Mouse (Mus musculus) embryonic facial prominence, embryonic 15.5 days (tissue): ENCODE results near the gene Naa80. TPM values are rescaled to one million over a fixed set of nuclear protein-coding genes. Genes with fewer than 3 reads are reported as not detected.

Experiments used
- ATAC-seq: fragments of 200-750 bp; cut with Nextera tagmentation; 2 replicates; pipeline ENCODE4 v1.8.0; 2017; ENCODE audit warnings: low read depth, moderate TSS enrichment; ENCODE audit not compliant: insufficient number of reproducible peaks, low FRiP score, low TSS enrichment
- H3K27ac ChIP-seq: fragments of 300-500 bp; sonication (generic); replicated peaks from 2 replicates; pipeline ENCODE4 v1.5.1; 2015; ENCODE audit warnings: mild to moderate bottlenecking, inconsistent platforms
- H3K27me3 ChIP-seq: fragments of 300-500 bp; sonication (generic); 2 replicates; pipeline ENCODE4 v1.6.1; 2015; ENCODE audit warnings: inconsistent platforms
- H3K36me3 ChIP-seq: fragments of 300-500 bp; sonication (generic); 2 replicates; pipeline ENCODE4 v1.6.1; 2015; ENCODE audit warnings: mild to moderate bottlenecking, inconsistent platforms
- H3K4me1 ChIP-seq: fragments of 300-500 bp; sonication (generic); 2 replicates; pipeline ENCODE4 v1.6.1; 2015; ENCODE audit warnings: inconsistent platforms
- H3K4me2 ChIP-seq: fragments of 300-500 bp; sonication (generic); replicated peaks from 2 replicates; pipeline ENCODE4 v1.6.1; 2015; ENCODE audit warnings: mild to moderate bottlenecking, inconsistent platforms
- H3K4me3 ChIP-seq: fragments of 300-500 bp; sonication (generic); replicated peaks from 2 replicates; pipeline ENCODE4 v1.5.1; 2015; ENCODE audit warnings: mild to moderate bottlenecking, inconsistent platforms
- H3K9ac ChIP-seq: fragments of 300-500 bp; sonication (generic); 2 replicates; pipeline ENCODE4 v1.6.1; 2015; ENCODE audit warnings: inconsistent platforms
- H3K9me3 ChIP-seq: fragments of 300-500 bp; sonication (generic); replicated peaks from 2 replicates; pipeline ENCODE4 v1.6.1; 2016; ENCODE audit warnings: inconsistent platforms
- WGBS: fragments of 180-500 bp; shearing (Covaris S2); methylation state at CpG from one replicate; pipeline ENCODE4 v1.1.7; 2015; 5-methylcytosine and 5-hydroxymethylcytosine counted together
- polyA plus RNA-seq: library from polyadenylated mRNA; unstranded; fragments of >200 nt; fragmentation: Nextera tagmentation; extraction: Ambion mirVana; gene quantifications from 2 replicates; pipeline ENCODE4 v1.2.1, GENCODE M21; 2015

The Naa80 gene
- polyA plus RNA-seq, 1 experiment from 2014 or later, result 22.8 TPM

DNA sequence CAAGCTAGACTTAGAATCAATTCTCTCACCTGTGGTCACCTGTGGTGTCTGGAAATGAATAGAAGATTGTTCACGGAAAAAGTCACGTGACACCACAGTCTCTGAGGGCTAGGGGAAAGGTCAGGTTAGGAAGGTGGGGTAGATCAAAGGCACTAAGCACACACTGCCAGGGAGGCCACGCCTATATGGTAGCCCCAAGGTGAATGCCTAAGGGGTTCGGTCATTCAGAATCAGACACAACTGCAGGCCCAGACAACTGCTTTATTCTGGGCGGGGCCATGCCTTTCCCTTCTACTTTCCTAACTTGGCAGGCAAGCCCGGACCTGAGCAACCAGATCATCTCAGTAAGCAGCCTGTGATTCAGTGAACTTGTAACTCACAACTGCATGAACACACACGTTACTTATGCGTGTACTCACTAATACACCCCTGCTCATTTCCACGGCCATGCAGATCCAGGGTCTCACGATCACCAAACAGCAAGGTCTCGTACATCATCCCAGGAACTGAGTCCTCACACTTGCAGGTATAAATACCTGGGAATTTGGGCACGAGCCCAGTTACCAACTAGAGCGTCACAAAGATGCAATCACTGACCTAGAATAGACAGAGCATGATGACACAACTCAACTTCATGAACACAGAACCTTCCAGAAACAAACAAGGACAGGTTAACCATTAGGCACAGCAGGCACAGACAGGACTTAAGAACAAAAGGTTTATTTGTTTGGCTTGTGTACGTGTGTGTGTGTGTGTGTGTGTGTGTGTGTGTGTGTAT lies 2.9 kb upstream of the Naa80 start:
- Histone ChIP-seq H3K4me1 (peaks cover 64% of the 10 kb centered on the region), H3K4me2 (0 out of 2 replicates have a peak overlapping the region, but pooled peaks have one; percentile 57), H3K27ac (peak overlapping the region; percentile 91), H3K9me3 (no peaks in the 10 kb centered on the region), H3K4me3 (0 out of 2 replicates have a peak overlapping the region, but pooled peaks have one; percentile 45), H3K27me3 (no peaks in the 10 kb centered on the region), H3K9ac (no peak overlapping the region), H3K36me3 (peaks cover 39% of the 10 kb centered on the region)
- no peak for ATAC-seq
- 65% methylated on average over 14 of the region's 14 CpGs for WGBS

DNA sequence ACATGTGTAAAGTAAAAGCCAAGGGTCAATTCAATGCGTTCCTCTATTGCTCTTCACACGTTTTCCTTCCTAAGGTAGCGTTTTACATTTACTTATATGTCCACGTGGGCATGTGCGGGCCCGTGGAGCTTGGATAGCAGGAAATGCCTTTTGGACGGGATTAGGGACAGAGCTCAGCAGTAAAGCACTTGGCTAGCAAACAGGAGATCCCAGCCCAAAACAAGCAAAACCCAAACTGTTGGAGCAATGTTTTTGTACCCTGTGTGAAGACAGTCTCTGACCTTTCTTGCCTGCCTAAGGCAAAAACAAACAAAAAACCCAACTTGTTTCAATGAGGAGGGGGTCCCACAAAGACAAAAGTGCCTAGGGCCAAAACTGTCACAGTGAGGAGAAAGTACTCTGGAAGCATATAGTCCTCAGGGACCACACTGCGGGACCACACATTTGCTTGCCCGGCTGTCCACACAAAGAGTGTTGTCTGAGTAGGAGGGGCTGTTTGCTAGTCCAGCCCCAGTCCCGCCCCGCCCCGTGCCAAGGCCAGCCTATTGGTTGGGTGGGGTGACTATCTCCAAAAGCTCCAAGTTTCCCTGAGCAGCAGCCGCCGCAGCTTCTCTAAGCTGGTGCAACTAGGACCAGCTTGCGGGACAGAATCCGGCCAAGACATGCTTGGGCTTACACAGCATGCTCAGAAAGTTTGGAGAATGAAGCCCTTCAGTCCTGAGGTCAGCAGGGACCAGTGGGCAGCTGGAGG lies 2.2 kb upstream of the Naa80 start, which contains the start of gene Hyal1:
Gene Hyal1 (plus strand): TSS at position 571 of the 751 bp plus-strand sequence.
- ATAC-seq, result peak; percentile 64
- H3K9ac ChIP-seq, result 0 out of 2 replicates have a peak within 1 kb of the TSS, but pooled peaks have one; percentile 24
- H3K36me3 ChIP-seq, result peaks cover 32% of the 10 kb centered on the region
- H3K27ac ChIP-seq, result peak within 1 kb of the TSS; percentile 91
- WGBS, result 14% methylated on average over 16 of the region's 16 CpGs
- no peaks in the 10 kb centered on the region for H3K27me3 ChIP-seq
- peak within 1 kb of the TSS; percentile 57 for H3K4me2 ChIP-seq
- peaks cover 62% of the 10 kb centered on the region for H3K4me1 ChIP-seq
- peak within 1 kb of the TSS; percentile 45 for H3K4me3 ChIP-seq
- no peaks in the 10 kb centered on the region for H3K9me3 ChIP-seq

DNA sequence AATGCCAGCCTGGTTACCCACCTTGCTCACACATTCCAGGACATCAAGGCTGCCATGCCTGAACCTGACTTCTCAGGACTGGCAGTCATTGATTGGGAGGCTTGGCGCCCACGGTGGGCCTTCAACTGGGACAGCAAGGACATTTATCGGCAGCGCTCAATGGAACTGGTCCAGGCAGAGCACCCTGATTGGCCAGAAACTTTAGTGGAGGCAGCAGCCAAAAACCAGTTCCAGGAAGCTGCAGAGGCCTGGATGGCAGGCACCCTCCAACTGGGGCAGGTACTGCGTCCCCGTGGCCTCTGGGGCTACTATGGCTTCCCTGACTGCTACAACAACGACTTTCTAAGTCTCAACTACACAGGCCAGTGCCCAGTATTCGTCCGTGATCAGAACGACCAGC lies 816 bp upstream of the Naa80 start:
- no peaks in the 10 kb centered on the region for H3K27me3 ChIP-seq
- peaks cover 22% of the 10 kb centered on the region for H3K36me3 ChIP-seq
- no peak overlapping the region for H3K27ac ChIP-seq
- no peak for ATAC-seq
- 92% methylated on average over 10 of the region's 10 CpGs for WGBS
- H3K4me2 ChIP-seq, result no peak overlapping the region; the same call in 1 of the 2 replicates
- no peak overlapping the region for H3K9ac ChIP-seq
- no peaks in the 10 kb centered on the region for H3K9me3 ChIP-seq
- H3K4me1 ChIP-seq, result peaks cover 65% of the 10 kb centered on the region
- no peak overlapping the region for H3K4me3 ChIP-seq

DNA sequence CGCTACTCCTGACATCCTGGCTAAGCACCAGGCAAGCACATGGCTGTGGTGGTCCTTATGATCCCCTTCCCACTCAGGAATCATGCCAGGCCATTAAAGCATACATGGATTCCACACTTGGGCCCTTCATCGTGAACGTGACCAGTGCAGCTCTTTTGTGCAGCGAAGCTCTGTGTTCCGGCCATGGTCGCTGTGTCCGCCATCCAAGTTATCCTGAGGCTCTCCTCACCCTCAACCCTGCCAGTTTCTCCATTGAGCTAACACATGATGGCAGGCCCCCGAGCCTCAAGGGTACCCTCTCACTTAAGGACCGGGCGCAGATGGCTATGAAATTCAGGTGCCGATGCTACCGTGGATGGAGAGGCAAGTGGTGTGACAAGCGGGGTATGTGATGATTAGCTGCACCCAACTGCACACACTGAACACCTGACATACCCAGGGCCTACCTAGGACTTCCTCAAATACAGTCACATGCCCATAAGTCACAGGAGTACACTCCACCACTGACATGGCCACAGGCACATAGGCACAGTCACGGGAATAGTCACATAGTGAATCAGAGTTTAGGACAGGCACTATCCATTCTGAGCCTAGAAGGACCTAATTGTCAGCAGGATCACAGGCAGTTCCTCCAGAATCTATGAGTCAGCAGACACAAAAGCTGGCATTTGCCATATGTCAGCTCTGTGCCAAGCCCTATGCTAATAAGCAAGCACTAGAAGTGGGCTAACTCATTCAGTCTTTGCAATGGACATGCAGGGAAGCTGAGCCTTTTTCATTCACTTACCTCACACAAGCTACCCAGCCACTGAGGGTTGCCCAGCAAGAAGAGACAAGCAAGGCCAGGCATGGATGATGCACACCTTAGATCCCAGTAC lies 575 bp downstream of the Naa80 start:
- Histone ChIP-seq H3K27ac (peak overlapping the region; percentile 97), H3K9ac (no peak overlapping the region), H3K36me3 (peaks cover 24% of the 10 kb centered on the region), H3K4me2 (peak overlapping the region; percentile 73; the same call in 1 of the 2 replicates), H3K9me3 (no peaks in the 10 kb centered on the region), H3K4me1 (peaks cover 65% of the 10 kb centered on the region), H3K4me3 (0 out of 2 replicates have a peak overlapping the region, but pooled peaks have one; percentile 65), H3K27me3 (no peaks in the 10 kb centered on the region)
- ATAC-seq, result no peak
- 91% methylated on average over 14 of the region's 14 CpGs for WGBS

DNA sequence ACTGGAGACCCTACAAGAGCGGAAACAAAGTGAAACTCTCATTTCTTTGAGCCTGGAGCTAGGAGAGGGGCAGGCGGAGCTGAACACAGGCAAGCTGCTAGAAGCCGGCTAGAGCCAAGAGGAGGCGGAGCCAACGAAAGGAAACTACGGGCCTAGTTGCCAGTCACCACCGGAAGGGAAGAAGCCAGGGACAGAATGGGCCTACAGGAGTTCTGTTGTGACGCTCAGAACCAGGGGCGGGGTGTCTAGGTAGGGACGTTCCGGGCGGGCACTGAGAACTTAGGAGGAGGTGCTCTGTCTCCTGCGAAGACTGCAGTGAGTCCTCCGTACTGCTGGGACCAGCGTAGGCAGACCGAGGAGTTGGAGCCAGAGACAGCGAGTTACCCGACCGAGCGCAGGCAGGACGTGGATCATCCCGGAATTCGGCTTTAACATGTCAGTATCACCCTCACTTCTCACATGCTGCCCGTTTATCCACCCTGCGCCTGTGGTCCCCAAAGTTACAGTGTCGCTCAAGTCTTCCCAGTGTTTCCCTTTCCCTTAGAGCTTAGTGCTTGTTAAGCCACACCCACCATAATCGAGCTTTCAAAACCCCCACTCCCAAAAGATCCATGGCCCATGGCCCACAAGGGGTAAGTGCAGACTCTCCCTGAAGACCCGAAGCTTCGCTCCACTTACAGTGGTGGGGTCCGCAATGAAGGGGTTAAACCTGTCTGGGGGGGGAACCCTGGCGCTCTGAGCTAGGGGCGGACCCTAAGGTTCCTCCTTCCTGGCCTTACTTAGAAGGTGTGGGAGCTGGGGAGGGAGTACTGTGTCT lies 2.0 kb downstream of the Naa80 start, which contains the start of gene Hyal3:
Gene Hyal3 (plus strand): TSS at position 318 of the 817 bp plus-strand sequence.
- Histone ChIP-seq H3K36me3 (peaks cover 16% of the 10 kb centered on the region), H3K27ac (peak within 1 kb of the TSS; percentile 97), H3K4me3 (peak within 1 kb of the TSS; percentile 65), H3K9ac (peak within 1 kb of the TSS; percentile 68), H3K27me3 (no peaks in the 10 kb centered on the region), H3K4me2 (peak within 1 kb of the TSS; percentile 73), H3K4me1 (peaks cover 63% of the 10 kb centered on the region), H3K9me3 (no peaks in the 10 kb centered on the region)
- under 1% methylated on average over 32 of the region's 32 CpGs for WGBS
- ATAC-seq, result peak; percentile 83

DNA sequence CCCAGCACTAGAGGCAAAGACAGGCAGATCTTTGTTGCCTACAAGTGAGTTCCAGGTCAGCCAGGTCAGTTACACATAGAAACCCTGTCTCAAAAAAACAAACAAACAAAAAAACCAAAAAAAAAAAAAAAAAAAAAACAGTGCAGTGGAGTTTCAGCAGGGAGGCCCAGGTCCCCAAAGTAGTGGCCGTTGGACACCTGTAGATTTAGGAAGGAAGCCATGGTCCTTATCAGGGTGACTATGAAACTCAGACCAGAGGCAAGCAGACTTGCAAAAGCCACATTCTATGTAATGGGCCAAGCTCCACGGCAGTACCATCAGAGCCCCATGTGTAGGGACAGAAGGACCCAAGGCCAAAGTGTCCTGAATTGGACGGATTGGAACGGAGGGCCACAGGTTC lies 2.9 kb downstream of the Naa80 start:
- Histone ChIP-seq H3K9me3 (no peaks in the 10 kb centered on the region), H3K4me3 (peak overlapping the region; percentile 65), H3K36me3 (peaks cover 16% of the 10 kb centered on the region), H3K4me2 (peak overlapping the region; percentile 73), H3K9ac (peak overlapping the region; percentile 68), H3K4me1 (peaks cover 54% of the 10 kb centered on the region), H3K27me3 (no peaks in the 10 kb centered on the region), H3K27ac (peak overlapping the region; percentile 97)
- WGBS, result 66% methylated on average over 4 of the region's 4 CpGs
- no peak for ATAC-seq

DNA sequence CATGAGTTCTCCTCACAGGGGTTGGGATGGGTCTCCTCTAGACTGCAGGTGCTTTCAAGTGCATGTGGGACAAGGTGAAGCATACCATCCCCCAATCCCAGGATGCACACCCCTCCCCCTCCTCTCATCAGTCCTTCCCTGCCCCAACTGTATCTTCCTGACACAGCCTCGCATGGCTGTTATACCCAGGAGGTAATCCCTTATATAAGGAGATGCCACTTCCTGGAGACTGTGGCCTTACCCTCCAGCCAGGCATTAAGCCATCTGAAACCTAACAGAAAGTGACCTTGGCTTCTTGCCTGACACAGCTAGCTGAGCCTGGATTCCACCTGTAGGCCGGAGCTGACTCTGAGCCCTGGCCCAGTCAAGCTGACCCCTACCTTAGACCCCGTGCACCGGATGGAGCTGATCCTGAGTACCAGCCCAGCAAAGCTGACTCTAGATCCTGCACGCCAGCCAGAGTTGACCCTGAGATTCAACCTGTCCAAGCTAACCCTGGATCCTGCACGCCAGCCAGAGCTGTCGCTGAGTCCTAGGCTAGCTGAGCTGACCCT lies 3.9 kb downstream of the Naa80 start:
- Histone ChIP-seq H3K4me1 (peaks cover 44% of the 10 kb centered on the region), H3K9me3 (no peaks in the 10 kb centered on the region), H3K36me3 (peaks cover 16% of the 10 kb centered on the region), H3K4me2 (no peak overlapping the region), H3K27ac (no peak overlapping the region), H3K27me3 (no peaks in the 10 kb centered on the region), H3K4me3 (no peak overlapping the region), H3K9ac (no peak overlapping the region)
- ATAC-seq, result no peak
- 85% methylated on average over 7 of the region's 7 CpGs for WGBS

DNA sequence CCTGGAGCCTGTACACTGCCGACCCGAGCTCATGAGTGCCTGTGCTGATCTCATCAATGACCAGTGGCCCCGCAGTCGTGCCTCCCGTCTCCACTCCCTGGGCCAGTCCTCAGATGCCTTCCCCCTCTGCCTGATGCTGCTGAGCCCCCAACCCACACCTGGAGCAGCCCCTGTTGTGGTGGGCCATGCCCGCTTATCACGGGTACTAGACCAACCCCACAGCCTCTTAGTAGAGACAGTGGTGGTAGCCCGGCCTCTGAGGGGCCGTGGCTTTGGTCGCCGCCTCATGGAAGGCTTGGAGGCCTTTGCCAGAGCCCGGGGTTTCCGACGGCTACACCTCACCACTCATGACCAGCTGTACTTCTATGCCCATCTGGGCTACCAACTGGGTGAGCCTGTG lies 4.5 kb downstream of the Naa80 start:
- H3K4me3 ChIP-seq, result no peak overlapping the region
- WGBS, result 90% methylated on average over 14 of the region's 14 CpGs
- no peak overlapping the region for H3K9ac ChIP-seq
- peaks cover 41% of the 10 kb centered on the region for H3K4me1 ChIP-seq
- H3K27ac ChIP-seq, result no peak overlapping the region
- no peaks in the 10 kb centered on the region for H3K27me3 ChIP-seq
- H3K4me2 ChIP-seq, result no peak overlapping the region
- no peaks in the 10 kb centered on the region for H3K9me3 ChIP-seq
- H3K36me3 ChIP-seq, result peaks cover 16% of the 10 kb centered on the region
- ATAC-seq, result no peak

DNA sequence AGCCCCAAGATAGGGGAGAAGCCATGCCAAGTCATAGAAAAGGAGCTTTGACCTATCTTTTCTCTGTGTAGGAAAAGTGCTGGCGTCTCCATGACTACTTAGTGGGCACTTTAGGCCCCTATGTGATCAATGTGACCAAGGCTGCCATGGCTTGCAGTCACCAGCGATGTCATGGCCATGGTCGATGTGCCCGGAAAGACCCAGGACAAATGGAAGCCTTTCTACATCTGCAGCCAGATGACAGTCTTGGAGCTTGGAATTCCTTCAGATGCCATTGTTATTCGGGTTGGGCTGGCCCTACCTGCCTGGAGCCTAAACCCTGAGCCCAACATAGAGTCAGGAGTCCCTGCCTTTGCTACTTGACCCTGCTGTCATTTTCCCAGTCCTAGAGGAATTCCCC lies 7.8 kb downstream of the Naa80 start:
- H3K4me3 ChIP-seq, result no peak overlapping the region
- no peak for ATAC-seq
- H3K27me3 ChIP-seq, result no peaks in the 10 kb centered on the region
- no peaks in the 10 kb centered on the region for H3K9me3 ChIP-seq
- no peak overlapping the region for H3K27ac ChIP-seq
- H3K36me3 ChIP-seq, result peaks cover 37% of the 10 kb centered on the region
- WGBS, result 89% methylated on average over 5 of the region's 5 CpGs
- no peak overlapping the region for H3K4me2 ChIP-seq
- H3K4me1 ChIP-seq, result peaks cover 28% of the 10 kb centered on the region
- no peak overlapping the region for H3K9ac ChIP-seq
